Comparison of ENCODE assay signal across 8 mouse cellular contexts in the genomic region with DNA sequence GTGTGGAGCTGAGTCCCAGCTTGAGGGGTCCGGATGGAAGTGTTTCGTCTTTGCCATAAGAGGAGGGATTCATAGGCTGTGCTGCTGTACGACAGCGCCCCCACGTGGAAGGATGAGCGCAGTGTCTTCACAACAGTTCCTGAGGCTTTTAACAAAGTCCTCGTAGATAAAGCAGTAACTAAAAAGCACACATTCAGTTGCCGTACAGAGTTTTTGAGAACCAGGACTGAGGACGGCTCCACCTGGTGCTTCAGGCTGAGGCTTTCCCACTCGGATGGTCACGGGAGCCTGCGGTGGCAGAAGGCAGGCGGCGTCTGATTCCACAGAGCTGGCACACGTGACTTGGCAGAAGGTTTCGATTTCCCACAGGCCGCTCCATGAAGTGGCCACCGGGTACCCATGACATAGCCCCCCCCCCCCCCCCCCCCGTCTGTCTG. TPM values are rescaled to one million over a fixed set of nuclear protein-coding genes. Genes with fewer than 3 reads are reported as not detected.
DNase-seq lines count a peak whose midpoint lies in the region; ATAC-seq and TF ChIP-seq lines count a peak whose summit lies in the region.

No protein-coding gene starts in this region.

- 9% methylated on average over 18 of the region's 19 CpGs for whole genome bisulfite sequencing in hindbrain, embryonic 11.5 days
- under 1% methylated on average over 19 of the region's 19 CpGs for WGBS in lung, postnatal 0 days

- peak; percentile 84 for ATAC-seq in hindbrain, embryonic 11.5 days (ENCODE audit: low FRiP score)
- peak; percentile 93 for ATAC-seq in lung, postnatal 0 days

- no peaks in the 10 kb centered on the region for H3K36me3 ChIP-seq in hindbrain, embryonic 11.5 days (ENCODE audit: control insufficient read depth, insufficient read depth, low read length)
- H3K36me3 ChIP-seq in lung, postnatal 0 days (ENCODE audit: insufficient read depth, low read length): no peaks in the 10 kb centered on the region

- peak overlapping the region; percentile 38 for H3K4me3 ChIP-seq in hindbrain, embryonic 11.5 days (ENCODE audit: low read depth, low read length)
- H3K4me3 ChIP-seq in lung, postnatal 0 days (ENCODE audit: low read depth, low read length): peak overlapping the region; percentile 52

- no peak overlapping the region for H3K27ac ChIP-seq in hindbrain, embryonic 11.5 days (ENCODE audit: low read depth, low read length)
- H3K27ac ChIP-seq in lung, postnatal 0 days (ENCODE audit: low read length): peak overlapping the region; percentile 87

- H3K4me2 ChIP-seq in hindbrain, embryonic 11.5 days (replicated peaks; ENCODE audit: low read depth, low read length): peak overlapping the region; percentile 53
- peak overlapping the region; percentile 54 for H3K4me2 ChIP-seq in lung, postnatal 0 days (replicated peaks; ENCODE audit: low read depth, low read length)

- peak; percentile 99 for TF ChIP-seq CTCF in lung, postnatal 0 days (IDR thresholded peaks at IDR 0.05)

- DNase-seq in NIH3T3 (ENCODE audit: low read depth): peak; percentile 94
- peak; percentile 64 for DNase-seq in cerebellum, adult 9-11 months
- peak; percentile 68 to 93 for DNase-seq in frontal cortex, adult 2 months (ENCODE audit: extremely low spot score in 1 of 2, low spot score in 1 of 2)
- DNase-seq in hindbrain, embryonic 11.5 days (ENCODE audit: low spot score): peak; percentile 92
- DNase-seq in layer of hippocampus, postnatal 10 days (ENCODE audit: low spot score in 2 of 2): peak; percentile 86 to 90
- DNase-seq in lung, postnatal 0 days (ENCODE audit: low spot score): peak; percentile 94
- DNase-seq in ovary, postnatal 10 days (ENCODE audit: low spot score): peak; percentile 71
- peak; percentile 89 for DNase-seq in thymus, postnatal 0 days (ENCODE audit: low spot score)

- H3K27me3 ChIP-seq in hindbrain, embryonic 11.5 days (ENCODE audit: control insufficient read depth, insufficient read depth, low read length): no peaks in the 10 kb centered on the region
- no peaks in the 10 kb centered on the region for H3K27me3 ChIP-seq in lung, postnatal 0 days (replicated peaks; ENCODE audit: insufficient read depth, low read length)

- 0 out of 2 replicates have a peak, but pooled peaks cover 2% of the 10 kb centered on the region for H3K4me1 ChIP-seq in hindbrain, embryonic 11.5 days (replicated peaks; ENCODE audit: control insufficient read depth, insufficient read depth, low read length)
- H3K4me1 ChIP-seq in lung, postnatal 0 days (ENCODE audit: insufficient read depth, low read depth, low read length): no peaks in the 10 kb centered on the region

- TF ChIP-seq EP300 in lung, postnatal 0 days (IDR thresholded peaks at IDR 0.05): no peak

- no peaks in the 10 kb centered on the region for H3K9me3 ChIP-seq in hindbrain, embryonic 11.5 days (ENCODE audit: control insufficient read depth, low read length)
- no peaks in the 10 kb centered on the region for H3K9me3 ChIP-seq in lung, postnatal 0 days (ENCODE audit: low read length)

- peak overlapping the region; percentile 45; the same call in 1 of the 2 replicates for H3K9ac ChIP-seq in hindbrain, embryonic 11.5 days (ENCODE audit: low read depth, low read length)
- peak overlapping the region; percentile 51 for H3K9ac ChIP-seq in lung, postnatal 0 days (replicated peaks; ENCODE audit: low read depth)

RNA-seq across cellular contexts. Expression of a gene that starts 16.4 kb away (rescaled TPM):
- 31.0 and 31.5 TPM in 2 replicates for polyA plus RNA-seq in frontal cortex, adult 2 months (2012; rRNA removed)
- 51.9 and 52.5 TPM in 2 replicates for polyA plus RNA-seq in hindbrain, embryonic 11.5 days (2014; fragmentation: Nextera tagmentation; extraction: Ambion mirVana)
- 10 to 100 TPM; 30.6 to 35.2 TPM for total RNA-seq in layer of hippocampus, postnatal 10 days (2021)
- polyA plus RNA-seq in lung, postnatal 0 days (2015; fragmentation: Nextera tagmentation; extraction: Ambion mirVana): 37.4 and 41.6 TPM in 2 replicates
- 16.9 and 18.5 TPM in 2 replicates for polyA plus RNA-seq in thymus, postnatal 0 days (2015; fragmentation: Nextera tagmentation; extraction: Ambion mirVana)

RNA-seq across cellular contexts. Expression of a gene that starts 40.8 kb away (rescaled TPM):
- polyA plus RNA-seq in frontal cortex, adult 2 months (2012; rRNA removed): 19.8 and 21.5 TPM in 2 replicates
- 21.9 and 23.7 TPM in 2 replicates for polyA plus RNA-seq in hindbrain, embryonic 11.5 days (2014; fragmentation: Nextera tagmentation; extraction: Ambion mirVana)
- total RNA-seq in layer of hippocampus, postnatal 10 days (2021): 10 to 100 TPM; 26.6 to 29.1 TPM
- polyA plus RNA-seq in lung, postnatal 0 days (2015; fragmentation: Nextera tagmentation; extraction: Ambion mirVana): 56.9 and 57.5 TPM in 2 replicates
- polyA plus RNA-seq in thymus, postnatal 0 days (2015; fragmentation: Nextera tagmentation; extraction: Ambion mirVana): 9.6 and 10.5 TPM in 2 replicates
